Mouse (Mus musculus): ENCODE measurements around the gene Ldlrad2. TPM values are rescaled to one million over a fixed set of nuclear protein-coding genes. Genes with fewer than 3 reads are reported as not detected.

Gene Ldlrad2
- polyA plus RNA-seq (2016; fragmentation: Nextera tagmentation; extraction: Ambion mirVana) = not detected in 2 replicates

GRCm38 (mm10) chr4:137574469-137574868, at the start of gene Ldlrad2:
Ldlrad2 (minus strand) TSS chr4:137574569.
- Histone ChIP-seq H3K4me2 (replicated peaks) (no peak within 1 kb of the TSS), H3K4me1 (0 out of 2 replicates have a peak, but pooled peaks cover 3% of the 10 kb centered on the region), H3K36me3 (no peaks in the 10 kb centered on the region), H3K4me3 (no peak within 1 kb of the TSS), H3K9ac (no peak within 1 kb of the TSS), H3K27me3 (replicated peaks) (peaks cover 12% of the 10 kb centered on the region), H3K9me3 (no peaks in the 10 kb centered on the region), H3K27ac (no peak within 1 kb of the TSS)
- 84% methylated on average over 10 of the region's 10 CpGs for WGBS
- ATAC-seq (ENCODE audit: low FRiP score, low read depth) = no peak

- no peak overlapping the region for H3K4me2 ChIP-seq (replicated peaks)
- H3K9me3 ChIP-seq = no peaks in the 10 kb centered on the region
- no peak overlapping the region for H3K9ac ChIP-seq
- no peaks in the 10 kb centered on the region for H3K4me1 ChIP-seq
- H3K27me3 ChIP-seq (replicated peaks) = no peaks in the 10 kb centered on the region
- 93% methylated on average over 8 of the region's 8 CpGs for WGBS
- no peak overlapping the region for H3K27ac ChIP-seq
- no peak overlapping the region for H3K4me3 ChIP-seq
- ATAC-seq (ENCODE audit: low FRiP score, low read depth) = no peak
- peaks cover 82% of the 10 kb centered on the region for H3K36me3 ChIP-seq
Measured at GRCm38 (mm10) chr4:137622847-137623246, 48.5 kb upstream of the Ldlrad2 start.

- Histone ChIP-seq H3K4me1 (no peaks in the 10 kb centered on the region), H3K4me2 (replicated peaks) (no peak overlapping the region), H3K36me3 (peaks cover 95% of the 10 kb centered on the region), H3K9me3 (no peaks in the 10 kb centered on the region), H3K27me3 (replicated peaks) (no peaks in the 10 kb centered on the region), H3K9ac (no peak overlapping the region), H3K27ac (no peak overlapping the region), H3K4me3 (no peak overlapping the region)
- 88% methylated on average over 15 of the region's 15 CpGs for WGBS
- ATAC-seq (ENCODE audit: low FRiP score, low read depth) = no peak
Measured at GRCm38 (mm10) chr4:137610256-137610655, 35.9 kb upstream of the Ldlrad2 start.

GRCm38 (mm10) chr4:137609702-137610101, 35.3 kb upstream of the Ldlrad2 start:
- Histone ChIP-seq H3K27me3 (replicated peaks) (no peaks in the 10 kb centered on the region), H3K4me3 (no peak overlapping the region), H3K36me3 (peaks cover 97% of the 10 kb centered on the region), H3K9me3 (no peaks in the 10 kb centered on the region), H3K4me1 (no peaks in the 10 kb centered on the region), H3K4me2 (replicated peaks) (no peak overlapping the region), H3K27ac (no peak overlapping the region), H3K9ac (no peak overlapping the region)
- ATAC-seq (ENCODE audit: low FRiP score, low read depth) = no peak
- 90% methylated on average over 7 of the region's 7 CpGs for WGBS

GRCm38 (mm10) chr4:137609281-137609680, 34.9 kb upstream of the Ldlrad2 start:
- no peak for ATAC-seq (ENCODE audit: low FRiP score, low read depth)
- no peak overlapping the region for H3K27ac ChIP-seq
- no peaks in the 10 kb centered on the region for H3K9me3 ChIP-seq
- H3K36me3 ChIP-seq = peaks cover 96% of the 10 kb centered on the region
- 89% methylated on average over 7 of the region's 7 CpGs for WGBS
- no peak overlapping the region for H3K4me3 ChIP-seq
- H3K27me3 ChIP-seq (replicated peaks) = no peaks in the 10 kb centered on the region
- H3K4me2 ChIP-seq (replicated peaks) = no peak overlapping the region
- H3K4me1 ChIP-seq = no peaks in the 10 kb centered on the region
- no peak overlapping the region for H3K9ac ChIP-seq

GRCm38 (mm10) chr4:137607023-137607422, 32.7 kb upstream of the Ldlrad2 start:
- no peak for ATAC-seq (ENCODE audit: low FRiP score, low read depth)
- Histone ChIP-seq H3K4me1 (peaks cover 12% of the 10 kb centered on the region; the same call in 1 of the 2 replicates), H3K9me3 (no peaks in the 10 kb centered on the region), H3K36me3 (peaks cover 73% of the 10 kb centered on the region), H3K27ac (no peak overlapping the region), H3K27me3 (replicated peaks) (no peaks in the 10 kb centered on the region), H3K4me3 (no peak overlapping the region), H3K9ac (no peak overlapping the region), H3K4me2 (replicated peaks) (no peak overlapping the region)
- WGBS = over 99% methylated on average over 2 of the region's 2 CpGs

- Histone ChIP-seq H3K36me3 (peaks cover 39% of the 10 kb centered on the region), H3K27ac (no peak overlapping the region), H3K4me2 (replicated peaks) (no peak overlapping the region), H3K4me1 (peaks cover 22% of the 10 kb centered on the region), H3K9ac (no peak overlapping the region), H3K27me3 (replicated peaks) (no peaks in the 10 kb centered on the region), H3K9me3 (no peaks in the 10 kb centered on the region), H3K4me3 (no peak overlapping the region)
- 80% methylated on average over 11 of the region's 11 CpGs for WGBS
- no peak for ATAC-seq (ENCODE audit: low FRiP score, low read depth)
Measured at GRCm38 (mm10) chr4:137603449-137604171, 29.2 kb upstream of the Ldlrad2 start.

- no peak for ATAC-seq (ENCODE audit: low FRiP score, low read depth)
- 89% methylated on average over 5 of the region's 5 CpGs for WGBS
- Histone ChIP-seq H3K4me2 (replicated peaks) (no peak overlapping the region), H3K27ac (no peak overlapping the region), H3K36me3 (no peaks in the 10 kb centered on the region), H3K4me3 (no peak overlapping the region), H3K9ac (no peak overlapping the region), H3K9me3 (no peaks in the 10 kb centered on the region), H3K27me3 (replicated peaks) (no peaks in the 10 kb centered on the region), H3K4me1 (peaks cover 37% of the 10 kb centered on the region)
Measured at GRCm38 (mm10) chr4:137598577-137598976, 24.2 kb upstream of the Ldlrad2 start.

- Histone ChIP-seq H3K4me1 (peaks cover 28% of the 10 kb centered on the region), H3K9ac (no peak overlapping the region)
Measured at GRCm38 (mm10) chr4:137597098-137597630, 22.8 kb upstream of the Ldlrad2 start.

GRCm38 (mm10) chr4:137594496-137595270, 20.3 kb upstream of the Ldlrad2 start:
- H3K36me3 ChIP-seq = no peaks in the 10 kb centered on the region
- H3K4me1 ChIP-seq = peaks cover 28% of the 10 kb centered on the region
- no peak; the same call in 1 of the 2 replicates for ATAC-seq (ENCODE audit: low FRiP score, low read depth)
- H3K9me3 ChIP-seq = no peaks in the 10 kb centered on the region
- peak overlapping the region; percentile 86 for H3K9ac ChIP-seq
- peak overlapping the region; percentile 98 for H3K27ac ChIP-seq
- WGBS = 5% methylated on average over 40 of the region's 40 CpGs
- no peaks in the 10 kb centered on the region for H3K27me3 ChIP-seq (replicated peaks)
- peak overlapping the region; percentile 78 for H3K4me2 ChIP-seq (replicated peaks)
- H3K4me3 ChIP-seq = peak overlapping the region; percentile 87

More at GRCm38 (mm10) chr4:137597098-137597630, 22.8 kb upstream of the Ldlrad2 start:
- no peaks in the 10 kb centered on the region for H3K27me3 ChIP-seq (replicated peaks)
- no peaks in the 10 kb centered on the region for H3K9me3 ChIP-seq
- no peaks in the 10 kb centered on the region for H3K36me3 ChIP-seq
- no peak overlapping the region for H3K27ac ChIP-seq
- no peak overlapping the region for H3K4me2 ChIP-seq (replicated peaks)
- WGBS = 94% methylated on average over 4 of the region's 4 CpGs
- no peak for ATAC-seq (ENCODE audit: low FRiP score, low read depth)
- no peak overlapping the region for H3K4me3 ChIP-seq

- Histone ChIP-seq H3K36me3 (no peaks in the 10 kb centered on the region), H3K4me2 (replicated peaks) (peak within 1 kb of the TSS; percentile 78), H3K9me3 (no peaks in the 10 kb centered on the region), H3K9ac (peak within 1 kb of the TSS; percentile 86), H3K4me3 (peak within 1 kb of the TSS; percentile 87), H3K27me3 (replicated peaks) (no peaks in the 10 kb centered on the region), H3K27ac (peak within 1 kb of the TSS; percentile 98), H3K4me1 (peaks cover 20% of the 10 kb centered on the region)
- WGBS = under 1% methylated on average over 92 of the region's 92 CpGs
- peak; percentile 95 for ATAC-seq (ENCODE audit: low FRiP score, low read depth)
Measured at GRCm38 (mm10) chr4:137593601-137594495, 19.5 kb upstream of the Ldlrad2 start, which contains the start of gene Usp48. Usp48 (plus strand) TSS chr4:137593755.
